Mouse (Mus musculus): ENCODE measurements around the gene Sp8.

- no peak for TF ChIP-seq POLR2A (IDR thresholded peaks at IDR 0.05; ENCODE audit: low read depth, low read length)
- TF ChIP-seq CTCF (IDR thresholded peaks at IDR 0.05; ENCODE audit: extremely low read depth, insufficient read length, insufficient replicate concordance, low read depth, low read length): no peak
Observed at GRCm38 (mm10) chr12:118854401-118854800, 8.3 kb downstream of the Sp8 start.
